Mouse (Mus musculus): ENCODE measurements around the gene Gm9964. TPM values are rescaled to one million over a fixed set of nuclear protein-coding genes. Genes with fewer than 3 reads are reported as not detected.

Gene Gm9964
- total and polyA plus RNA-seq, 2 experiments from 2014 or later: not detected

DNA sequence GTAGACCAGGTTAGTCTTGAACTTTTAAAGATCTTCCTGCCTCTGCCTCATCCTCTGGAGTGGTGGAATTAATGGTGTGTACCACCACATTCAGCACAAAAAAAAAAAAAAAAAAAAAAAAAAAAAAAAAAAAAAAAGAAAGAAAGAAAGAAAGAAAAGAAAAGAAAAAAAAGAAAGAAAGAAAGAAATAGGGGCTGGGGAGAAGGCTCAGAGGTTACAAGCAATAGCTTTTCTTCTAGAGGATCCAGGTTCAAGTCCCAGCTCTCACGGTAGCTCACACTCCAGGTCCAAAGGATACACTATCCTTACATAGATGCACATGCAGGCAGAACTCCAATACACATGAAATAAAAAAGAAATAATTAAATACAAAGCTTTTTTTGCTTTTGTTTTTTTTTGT is 32.9 kb upstream of the Gm9964 start:
- ATAC-seq: no peak
- Histone ChIP-seq H3K4me2 (ENCODE audit: low read depth, low read length) (no peak overlapping the region), H3K27ac (no peak overlapping the region), H3K4me3 (ENCODE audit: low read length) (no peak overlapping the region), H3K9ac (replicated peaks; ENCODE audit: low read length) (no peak overlapping the region), H3K4me1 (ENCODE audit: insufficient read depth, low read length) (no peaks in the 10 kb centered on the region), H3K36me3 (ENCODE audit: insufficient read depth, low read length) (no peaks in the 10 kb centered on the region), H3K9me3 (ENCODE audit: low read length) (no peaks in the 10 kb centered on the region), H3K27me3 (ENCODE audit: insufficient read depth, low read length) (no peaks in the 10 kb centered on the region)
- DNase-seq (ENCODE audit: low spot score): no peak
- WGBS: 96% methylated on average over 1 of the region's 1 CpGs
- no peak for TF ChIP-seq CTCF (IDR thresholded peaks at IDR 0.05; ENCODE audit: low read depth)

DNA sequence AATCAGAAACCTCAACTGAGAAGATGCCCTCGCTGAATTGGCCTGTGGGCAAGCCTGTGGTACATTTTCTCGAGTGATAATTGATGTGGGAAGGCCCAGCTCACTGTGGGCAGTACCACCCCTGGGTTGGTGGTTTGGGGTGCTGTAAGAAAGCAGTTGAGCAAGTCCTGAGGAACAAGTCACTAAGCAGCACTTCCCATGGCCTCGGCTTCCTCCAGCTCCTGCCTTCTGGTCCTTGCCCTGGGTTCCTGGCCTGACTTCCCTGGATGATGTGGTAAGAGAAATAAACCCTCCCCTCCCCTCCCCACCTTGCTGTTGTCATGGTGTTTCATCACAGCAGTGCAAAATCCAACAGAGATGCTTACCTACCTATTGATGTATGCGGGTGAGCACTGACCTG is 31.4 kb upstream of the Gm9964 start:
- Histone ChIP-seq H3K4me2 (ENCODE audit: low read depth, low read length) (no peak overlapping the region), H3K4me3 (ENCODE audit: low read length) (no peak overlapping the region), H3K27me3 (ENCODE audit: insufficient read depth, low read length) (no peaks in the 10 kb centered on the region), H3K9ac (replicated peaks; ENCODE audit: low read length) (no peak overlapping the region), H3K4me1 (ENCODE audit: insufficient read depth, low read length) (no peaks in the 10 kb centered on the region), H3K27ac (no peak overlapping the region), H3K36me3 (ENCODE audit: insufficient read depth, low read length) (no peaks in the 10 kb centered on the region), H3K9me3 (ENCODE audit: low read length) (no peaks in the 10 kb centered on the region)
- no peak for TF ChIP-seq CTCF (IDR thresholded peaks at IDR 0.05; ENCODE audit: low read depth)
- DNase-seq (ENCODE audit: low spot score) (no peak), ATAC-seq (no peak)
- WGBS: 93% methylated on average over 4 of the region's 4 CpGs

DNA sequence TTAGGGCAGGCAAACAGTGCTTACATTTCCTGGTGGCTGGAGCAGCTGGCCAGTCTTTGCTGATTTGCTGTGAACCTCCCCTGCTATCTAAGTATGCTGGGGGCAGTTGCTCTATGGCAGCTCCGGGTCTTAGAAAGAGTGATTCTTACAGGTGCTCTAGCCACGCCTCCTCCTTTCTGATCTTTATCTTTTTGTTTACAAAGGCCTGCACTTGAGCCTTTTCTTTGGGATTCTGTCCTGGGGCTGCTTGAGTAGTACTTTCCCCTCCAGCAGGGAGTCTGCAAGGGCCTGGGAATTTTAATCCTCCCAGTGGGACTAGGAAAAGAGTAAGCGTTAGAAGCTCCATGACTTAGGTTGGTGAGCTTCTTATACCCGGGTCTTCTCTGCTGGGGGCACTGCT is 30.4 kb upstream of the Gm9964 start:
- no peaks in the 10 kb centered on the region for H3K9me3 ChIP-seq (ENCODE audit: low read length)
- no peak for DNase-seq (ENCODE audit: low spot score)
- WGBS: 31% methylated on average over 4 of the region's 4 CpGs

DNA sequence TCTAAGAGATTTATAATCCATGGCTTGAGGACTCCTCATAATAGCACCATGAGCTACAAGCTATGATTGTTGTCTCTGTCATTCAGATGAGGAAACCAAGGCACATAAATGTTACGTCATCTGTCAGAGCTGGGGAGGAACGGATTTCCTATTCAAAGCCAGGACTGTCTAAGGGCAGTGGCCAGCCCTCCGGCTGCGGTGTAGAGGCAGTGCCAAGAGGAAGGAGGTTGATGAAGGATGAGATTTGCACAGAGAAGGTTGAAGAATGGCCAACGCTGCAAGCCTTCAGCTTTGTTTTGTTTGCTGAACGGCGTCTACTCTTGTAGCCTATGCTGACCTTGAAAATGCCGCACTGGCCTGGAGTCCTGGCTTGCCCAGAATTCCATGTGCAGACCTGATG is 29.0 kb upstream of the Gm9964 start:
- Histone ChIP-seq H3K4me2 (ENCODE audit: low read depth, low read length) (no peak overlapping the region), H3K27ac (no peak overlapping the region), H3K9ac (replicated peaks; ENCODE audit: low read length) (no peak overlapping the region), H3K27me3 (ENCODE audit: insufficient read depth, low read length) (no peaks in the 10 kb centered on the region), H3K4me1 (ENCODE audit: insufficient read depth, low read length) (no peaks in the 10 kb centered on the region), H3K36me3 (ENCODE audit: insufficient read depth, low read length) (no peaks in the 10 kb centered on the region), H3K4me3 (ENCODE audit: low read length) (no peak overlapping the region), H3K9me3 (ENCODE audit: low read length) (no peaks in the 10 kb centered on the region)
- WGBS: 86% methylated on average over 8 of the region's 8 CpGs
- no peak for TF ChIP-seq CTCF (IDR thresholded peaks at IDR 0.05; ENCODE audit: low read depth)
- DNase-seq (ENCODE audit: low spot score) (no peak), ATAC-seq (no peak)

More for the DNA sequence above, 30.4 kb upstream of the Gm9964 start:
- H3K4me1 ChIP-seq (ENCODE audit: insufficient read depth, low read length): no peaks in the 10 kb centered on the region
- H3K27ac ChIP-seq: no peak overlapping the region
- no peaks in the 10 kb centered on the region for H3K36me3 ChIP-seq (ENCODE audit: insufficient read depth, low read length)
- no peak for TF ChIP-seq CTCF (IDR thresholded peaks at IDR 0.05; ENCODE audit: low read depth)
- H3K27me3 ChIP-seq (ENCODE audit: insufficient read depth, low read length): no peaks in the 10 kb centered on the region
- no peak overlapping the region for H3K4me2 ChIP-seq (ENCODE audit: low read depth, low read length)
- no peak overlapping the region for H3K9ac ChIP-seq (replicated peaks; ENCODE audit: low read length)
- no peak for ATAC-seq
- H3K4me3 ChIP-seq (ENCODE audit: low read length): no peak overlapping the region

DNA sequence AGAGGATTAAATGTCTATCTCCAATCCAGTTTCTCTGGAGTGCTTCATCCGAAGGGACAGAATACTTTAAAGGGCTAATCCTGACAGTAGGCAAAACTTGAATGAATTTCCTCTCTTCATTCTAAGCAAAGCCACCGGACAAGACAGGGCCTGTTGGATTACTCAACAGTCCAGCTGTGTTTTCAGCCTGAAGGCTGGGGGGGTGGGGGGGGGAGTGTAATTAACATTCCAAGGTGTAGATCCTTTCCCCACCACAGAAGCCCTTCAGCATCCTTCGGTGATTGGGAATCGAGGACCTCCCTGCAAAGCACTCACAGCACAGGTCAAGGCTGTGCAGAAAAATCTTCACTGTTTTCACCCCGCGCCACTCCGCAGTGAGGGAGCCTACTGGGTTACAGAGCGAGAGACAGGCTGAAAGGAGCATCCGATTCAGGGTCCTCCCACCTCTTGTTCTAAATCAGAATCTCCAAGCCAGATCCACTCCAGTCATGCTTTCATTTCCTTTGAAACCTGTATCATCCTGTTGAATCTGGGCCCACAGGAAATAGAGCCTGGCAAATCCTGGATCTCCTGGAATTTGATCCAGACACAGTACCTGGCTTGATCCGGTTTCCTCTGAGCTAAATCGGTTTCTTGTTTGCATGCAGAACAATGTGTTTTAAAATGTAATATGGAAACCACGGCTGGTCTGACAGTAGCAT is 27.4 kb upstream of the Gm9964 start:
- Histone ChIP-seq H3K27ac (no peak overlapping the region), H3K36me3 (ENCODE audit: insufficient read depth, low read length) (no peaks in the 10 kb centered on the region), H3K27me3 (ENCODE audit: insufficient read depth, low read length) (no peaks in the 10 kb centered on the region), H3K9me3 (ENCODE audit: low read length) (no peaks in the 10 kb centered on the region), H3K4me1 (ENCODE audit: insufficient read depth, low read length) (no peaks in the 10 kb centered on the region), H3K4me3 (ENCODE audit: low read length) (no peak overlapping the region), H3K9ac (replicated peaks; ENCODE audit: low read length) (no peak overlapping the region), H3K4me2 (ENCODE audit: low read depth, low read length) (no peak overlapping the region)
- WGBS: 74% methylated on average over 12 of the region's 12 CpGs
- DNase-seq (ENCODE audit: low spot score) (no peak), ATAC-seq (no peak)
- no peak for TF ChIP-seq CTCF (IDR thresholded peaks at IDR 0.05; ENCODE audit: low read depth)

DNA sequence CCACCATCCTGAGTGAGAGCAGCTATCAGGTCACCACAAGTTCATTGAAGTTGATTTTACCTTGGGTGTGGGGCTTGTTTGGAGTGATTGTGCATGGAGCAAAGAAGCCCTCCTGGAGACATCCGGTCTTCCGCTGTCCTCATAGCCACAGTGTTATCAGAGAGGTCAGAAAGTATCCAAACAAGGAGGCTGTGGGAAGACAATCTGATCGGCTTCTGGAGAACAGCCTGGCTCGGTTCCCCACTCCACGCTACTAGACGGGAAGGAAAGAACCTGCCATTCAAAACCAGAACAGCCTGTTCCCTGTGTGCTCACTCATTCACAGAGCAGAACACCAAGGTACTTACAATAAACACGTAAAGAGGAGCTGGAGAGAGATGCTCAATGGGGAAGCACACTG is 23.1 kb upstream of the Gm9964 start:
- H3K4me3 ChIP-seq (ENCODE audit: low read length): no peak overlapping the region
- WGBS: 86% methylated on average over 7 of the region's 7 CpGs
- no peak for ATAC-seq

DNA sequence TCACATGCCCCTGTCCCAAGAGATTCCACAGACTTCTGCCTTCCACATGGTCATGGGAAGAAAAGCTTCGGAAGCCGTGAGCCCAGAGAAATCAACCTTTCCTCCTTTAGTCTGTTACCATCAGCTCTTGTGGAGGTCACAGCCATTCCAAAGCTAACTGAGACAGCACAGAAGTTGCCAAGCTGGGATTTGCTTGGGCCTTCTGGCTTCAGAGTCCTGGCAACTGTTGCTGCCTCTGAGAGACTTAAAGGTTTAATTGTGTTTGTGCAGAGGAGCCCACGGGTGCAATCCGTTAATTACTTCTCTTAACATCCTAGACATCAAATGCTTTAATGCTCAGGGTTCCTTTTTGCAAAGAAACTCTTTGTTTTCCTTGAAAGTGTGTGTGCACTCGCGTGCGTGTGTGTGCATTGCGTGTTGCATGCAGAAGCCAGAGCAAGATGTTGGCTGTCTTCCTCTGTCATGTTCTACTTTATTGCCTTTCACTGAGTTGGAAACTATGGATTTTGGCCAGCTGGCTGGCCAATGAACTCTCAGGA is 20.2 kb upstream of the Gm9964 start:
- H3K4me3 ChIP-seq (ENCODE audit: low read length): no peak overlapping the region
- no peaks in the 10 kb centered on the region for H3K27me3 ChIP-seq (ENCODE audit: insufficient read depth, low read length)
- H3K4me1 ChIP-seq (ENCODE audit: insufficient read depth, low read length): no peaks in the 10 kb centered on the region
- H3K27ac ChIP-seq: no peak overlapping the region
- peak; percentile 45 for DNase-seq (ENCODE audit: low spot score)
- no peak for TF ChIP-seq CTCF (IDR thresholded peaks at IDR 0.05; ENCODE audit: low read depth)
- no peaks in the 10 kb centered on the region for H3K9me3 ChIP-seq (ENCODE audit: low read length)
- H3K4me2 ChIP-seq (ENCODE audit: low read depth, low read length): no peak overlapping the region
- no peak overlapping the region for H3K9ac ChIP-seq (replicated peaks; ENCODE audit: low read length)
- 59% methylated on average over 8 of the region's 8 CpGs for WGBS
- ATAC-seq: no peak
- no peaks in the 10 kb centered on the region for H3K36me3 ChIP-seq (ENCODE audit: insufficient read depth, low read length)

More for the DNA sequence above, 23.1 kb upstream of the Gm9964 start:
- Histone ChIP-seq H3K9ac (replicated peaks; ENCODE audit: low read length) (no peak overlapping the region), H3K4me1 (ENCODE audit: insufficient read depth, low read length) (no peaks in the 10 kb centered on the region), H3K36me3 (ENCODE audit: insufficient read depth, low read length) (no peaks in the 10 kb centered on the region), H3K9me3 (ENCODE audit: low read length) (no peaks in the 10 kb centered on the region), H3K27me3 (ENCODE audit: insufficient read depth, low read length) (no peaks in the 10 kb centered on the region), H3K27ac (no peak overlapping the region), H3K4me2 (ENCODE audit: low read depth, low read length) (no peak overlapping the region)
- DNase-seq (ENCODE audit: low spot score): no peak
- TF ChIP-seq CTCF (IDR thresholded peaks at IDR 0.05; ENCODE audit: low read depth): no peak

Measured in hindbrain, postnatal 0 days (tissue).